Mouse (Mus musculus) activated CD4-positive, CD25-positive, alpha-beta regulatory T cell, adult 4 months (primary cell): ENCODE results near the gene Vmn2r13. TPM values are rescaled to one million over a fixed set of nuclear protein-coding genes. Genes with fewer than 3 reads are reported as not detected.
"Not testable (repeated sequence)": the region's sequence is repeated elsewhere in the genome, so short reads cannot be mapped to it uniquely, and the experiment has no call there.

Experiments
- ATAC-seq: one replicate; pipeline ENCODE4 v1.8.0; 2017
- polyA plus RNA-seq, 2 experiments: library from polyadenylated mRNA; unstranded; fragments of 100-300 nt; shearing (Covaris generic); gene quantifications; one replicate each; pipeline ENCODE4 v1.2.1; 2017

The Vmn2r13 gene
- not detected for polyA plus RNA-seq

DNA sequence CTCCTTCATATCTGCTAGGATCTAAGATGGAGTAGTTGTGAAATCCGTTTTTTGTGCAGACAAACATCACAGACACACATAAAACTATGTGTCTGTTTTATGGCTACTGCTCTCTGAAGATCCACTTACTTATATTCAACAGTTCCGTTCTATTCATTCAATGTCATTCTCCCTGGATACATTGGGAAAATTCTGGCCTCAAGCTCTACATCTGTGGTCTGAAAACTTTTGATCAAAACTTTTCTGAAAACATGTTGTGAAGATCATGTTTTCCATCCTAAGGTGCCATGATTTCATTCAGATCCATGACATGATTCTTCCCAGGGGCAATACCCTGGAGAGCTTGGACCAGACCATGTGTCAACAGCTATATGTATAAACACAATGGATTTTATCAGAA lies at the start of gene Vmn2r13:
TSS of gene Vmn2r13 (minus strand) at position 101 of the 400 bp plus-strand sequence.
- ATAC-seq, result not testable (repeated sequence)

- no peak for ATAC-seq
Observed at GRCm38 (mm10) chr5:109224608-109225007, 32.6 kb upstream of the Vmn2r13 start, which contains the start of gene Vmn2r14. Gene Vmn2r14, minus strand, starts transcription at chr5:109224708.

GRCm38 (mm10) chr5:109166851-109167250 lies 25.1 kb downstream of the Vmn2r13 start:
- ATAC-seq, result not testable (repeated sequence)

DNA sequence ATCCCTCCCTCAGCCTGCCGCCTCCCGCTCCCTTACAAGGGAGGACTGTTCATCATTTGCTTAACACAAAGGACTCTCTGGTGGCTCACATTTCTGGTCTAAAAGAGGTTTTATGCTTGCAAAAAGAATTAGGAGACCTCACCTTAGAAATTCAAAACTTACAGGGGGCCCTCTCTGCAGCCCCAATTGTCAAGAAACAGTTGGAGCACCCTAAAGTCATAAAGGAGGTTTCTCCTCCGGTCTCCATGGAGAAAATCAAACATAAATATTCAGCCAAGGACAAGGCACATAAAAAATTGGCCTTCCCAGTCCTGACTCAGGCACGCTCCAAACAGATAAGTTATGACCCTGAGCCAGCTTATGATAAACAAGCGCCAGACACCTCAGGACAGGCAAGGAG lies 31.9 kb downstream of the Vmn2r13 start:
- no peak for ATAC-seq

- not testable (repeated sequence) for ATAC-seq
Observed at GRCm38 (mm10) chr5:109159576-109159975, 32.4 kb downstream of the Vmn2r13 start.

DNA sequence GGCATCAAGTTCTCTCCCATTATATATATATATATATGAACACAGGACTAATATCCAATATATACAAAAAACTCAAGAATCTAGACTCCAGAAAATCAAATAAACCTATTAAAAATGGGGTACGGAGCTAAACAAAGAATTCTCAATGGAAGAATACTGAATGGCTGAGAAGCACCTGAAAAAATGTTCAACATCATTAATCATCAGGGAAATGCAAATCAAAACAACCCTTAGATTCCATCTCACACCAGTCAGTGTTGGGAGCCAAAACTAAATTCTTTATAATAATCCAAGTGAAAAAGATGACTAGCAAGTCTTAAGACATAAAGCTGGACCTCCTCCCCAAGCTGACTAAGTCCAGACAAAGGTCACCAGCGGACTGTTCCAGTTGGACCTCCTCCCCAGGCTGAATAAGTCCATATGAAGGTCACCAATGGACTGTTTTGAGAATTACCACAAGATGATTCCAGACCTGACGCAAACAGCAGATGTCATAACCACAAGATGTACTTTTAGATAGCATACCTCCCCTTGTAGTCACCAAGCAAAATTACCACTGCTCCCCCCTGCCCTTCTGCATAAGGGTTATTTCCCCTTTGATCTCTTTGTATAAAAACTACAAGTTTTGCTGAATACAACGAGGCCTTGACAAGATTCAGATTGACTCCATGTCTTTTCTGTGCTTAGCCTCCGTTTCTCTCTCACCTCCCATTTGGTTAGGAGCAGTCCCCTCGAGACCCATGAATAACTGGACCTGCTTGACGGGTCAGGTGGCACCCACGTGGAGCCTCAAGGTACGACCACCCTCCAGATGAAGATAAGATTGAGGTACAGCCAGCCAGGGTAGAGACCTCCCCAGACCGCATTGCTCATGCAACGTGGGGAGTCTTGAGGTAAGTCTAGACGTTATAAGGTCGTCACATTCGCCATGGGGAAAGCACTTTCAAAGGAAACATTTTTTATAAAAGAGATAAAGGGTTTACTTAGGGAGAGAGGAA lies 33.2 kb downstream of the Vmn2r13 start:
- not testable (repeated sequence) for ATAC-seq

DNA sequence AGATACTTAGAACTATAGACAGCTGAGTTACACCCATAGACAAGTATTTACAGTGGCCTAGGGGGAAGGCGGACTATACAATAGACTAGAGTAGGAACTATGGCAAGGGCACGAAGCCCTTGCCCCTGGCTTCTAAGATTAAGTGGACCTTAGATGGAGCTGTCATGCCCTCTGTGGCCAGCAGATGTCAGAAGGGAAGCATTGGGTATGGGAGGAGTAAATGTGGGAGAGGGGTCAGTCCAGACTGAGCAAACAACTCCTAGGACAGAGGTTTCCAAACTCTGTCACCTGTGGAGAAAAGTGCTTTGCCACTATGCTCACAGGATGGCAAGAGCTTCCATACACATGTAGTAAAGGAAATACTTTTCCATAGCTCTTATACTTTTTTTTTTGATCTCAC lies 52.5 kb downstream of the Vmn2r13 start:
- no peak for ATAC-seq

DNA sequence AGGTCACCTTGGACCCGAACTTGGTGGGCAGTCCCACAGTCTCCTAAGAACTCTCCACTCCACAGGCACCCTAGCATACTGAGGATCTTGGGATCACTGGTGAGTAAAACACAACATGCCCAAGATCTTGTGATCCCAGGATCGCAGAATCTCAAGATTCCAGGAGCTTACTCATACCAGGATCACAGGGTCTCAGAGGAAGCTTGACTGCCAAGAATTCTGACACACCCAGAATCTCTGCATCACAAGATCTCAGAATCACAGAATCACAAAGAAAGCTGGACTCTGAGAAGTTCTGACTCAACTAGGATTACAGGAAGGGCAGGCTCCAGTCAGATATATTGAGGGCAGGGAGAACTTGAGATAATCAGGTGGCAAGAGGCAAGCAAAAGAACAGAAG lies 55.3 kb downstream of the Vmn2r13 start:
- ATAC-seq, result no peak

Other genes starting within 250 kb of the Vmn2r13 start
- not detected for gene Vmn2r10, start 185.7 kb downstream of the Vmn2r13 start, polyA plus RNA-seq
- not detected for gene Vmn2r11, start 132.6 kb downstream of the Vmn2r13 start, polyA plus RNA-seq
- gene Vmn2r12, start 94.2 kb downstream of the Vmn2r13 start, polyA plus RNA-seq, result not detected
- not detected for gene Vmn2r14, start 32.5 kb upstream of the Vmn2r13 start, polyA plus RNA-seq
- not detected for gene Vmn2r15, start 105.4 kb upstream of the Vmn2r13 start, polyA plus RNA-seq
- gene Vmn2r16, start 138.0 kb upstream of the Vmn2r13 start, polyA plus RNA-seq, result not detected
- gene Vmn2r17, start 227.5 kb upstream of the Vmn2r13 start, polyA plus RNA-seq, result not detected